In the genomic region with DNA sequence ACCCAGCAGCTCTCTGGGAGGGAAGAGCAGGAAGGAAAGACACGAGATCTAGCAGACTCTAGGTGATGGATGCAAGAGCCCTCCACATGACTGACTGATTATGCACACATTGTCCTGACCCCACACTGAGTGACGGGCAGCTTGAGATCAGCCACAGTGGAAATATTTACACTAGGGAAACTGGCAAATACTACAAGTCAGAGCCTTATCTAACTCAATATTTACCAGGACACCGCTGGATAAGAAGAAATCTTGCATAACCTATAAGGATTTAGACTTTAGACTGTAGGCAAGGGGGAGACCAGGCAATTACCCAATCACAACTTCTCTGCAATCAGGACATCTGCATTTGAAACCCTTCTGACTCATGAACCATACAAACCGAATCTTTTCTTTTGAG, we compare ENCODE assay signal across 24 mouse cellular contexts. TPM values are rescaled to one million over a fixed set of nuclear protein-coding genes. Genes with fewer than 3 reads are reported as not detected.
DNase-seq lines count a peak whose midpoint lies in the region; ATAC-seq and TF ChIP-seq lines count a peak whose summit lies in the region.
"Had no signal": no experiment of that assay in that cellular context is flagged by ENCODE, and none has a peak within 500 bp of the region (broad histone marks: within the 10 kb centered on the region; RNA-seq: fewer than 3 reads in every experiment).

No protein-coding gene starts in this region.

- H3K9ac ChIP-seq in lung, postnatal 0 days (replicated peaks; ENCODE audit: low read depth) = no peak overlapping the region
- H3K9ac ChIP-seq in intestine, postnatal 0 days (ENCODE audit: low read depth, low read length) = no peak overlapping the region
- H3K9ac ChIP-seq in liver, embryonic 15.5 days = no peak overlapping the region
- H3K9ac ChIP-seq: forebrain, embryonic 15.5 days; hindbrain, embryonic 13.5 days; midbrain, embryonic 13.5 days had no signal

- peak; percentile 28 for DNase-seq in lung, postnatal 0 days (ENCODE audit: low spot score)
- DNase-seq in lung, postnatal 4 days = no peak
- DNase-seq in yolk sac, embryonic 10.5 days (ENCODE audit: low spot score) = peak; percentile 73
- no peak for DNase-seq in urinary bladder, adult 18-20 months (ENCODE audit: low spot score in 2 of 2)
- no peak for DNase-seq in kidney, postnatal 25 days
- DNase-seq: adrenal gland, adult 8-10 months; cerebellum, adult 9-10 months; gastrocnemius, postnatal 25 days; heart, postnatal 14 days; kidney, adult 11 months; left cerebral cortex, postnatal 4 days; lung, adult 18-20 months; spleen, adult 18-20 months had no signal

- TF ChIP-seq EP300 in lung, postnatal 0 days (IDR thresholded peaks at IDR 0.05) = no peak

- no peak overlapping the region for H3K4me2 ChIP-seq in lung, postnatal 0 days (replicated peaks; ENCODE audit: low read depth, low read length)
- H3K4me2 ChIP-seq in intestine, postnatal 0 days (replicated peaks; ENCODE audit: low read depth) = no peak overlapping the region
- H3K4me2 ChIP-seq in liver, embryonic 15.5 days = no peak overlapping the region
- H3K4me2 ChIP-seq: forebrain, embryonic 15.5 days; heart, embryonic 11.5 days; hindbrain, embryonic 13.5 days; midbrain, embryonic 13.5 days had no signal

- TF ChIP-seq CTCF in lung, postnatal 0 days (IDR thresholded peaks at IDR 0.05) = no peak
- no peak for TF ChIP-seq CTCF in intestine, postnatal 0 days (IDR thresholded peaks at IDR 0.05; ENCODE audit: low read depth)

- H3K36me3 ChIP-seq in lung, postnatal 0 days (ENCODE audit: insufficient read depth, low read length) = no peaks in the 10 kb centered on the region
- no peaks in the 10 kb centered on the region for H3K36me3 ChIP-seq in intestine, postnatal 0 days (ENCODE audit: control insufficient read depth, insufficient read depth)
- no peaks in the 10 kb centered on the region for H3K36me3 ChIP-seq in liver, embryonic 15.5 days (replicated peaks)
- H3K36me3 ChIP-seq: forebrain, embryonic 15.5 days; hindbrain, embryonic 13.5 days; midbrain, embryonic 13.5 days had no signal

- peak; percentile 52 for ATAC-seq in lung, postnatal 0 days
- peak; percentile 91 for ATAC-seq in intestine, postnatal 0 days
- peak; percentile 92 for ATAC-seq in liver, embryonic 15.5 days (ENCODE audit: insufficient read depth)
- ATAC-seq in cerebellum, adult (ENCODE audit: insufficient number of reproducible peaks, low FRiP score, low TSS enrichment) = no peak
- ATAC-seq: forebrain, embryonic 15.5 days; midbrain, embryonic 13.5 days had no signal

- WGBS in lung, postnatal 0 days = 24% methylated on average over 4 of the region's 4 CpGs
- 21% methylated on average over 4 of the region's 4 CpGs for WGBS in intestine, postnatal 0 days
- 39% methylated on average over 4 of the region's 4 CpGs for WGBS in liver, embryonic 15.5 days (ENCODE audit: insufficient replicate concordance)

- H3K9me3 ChIP-seq in lung, postnatal 0 days (ENCODE audit: low read length) = no peaks in the 10 kb centered on the region
- H3K9me3 ChIP-seq in intestine, postnatal 0 days (ENCODE audit: control insufficient read depth) = no peaks in the 10 kb centered on the region
- no peaks in the 10 kb centered on the region for H3K9me3 ChIP-seq in liver, embryonic 15.5 days (replicated peaks)
- H3K9me3 ChIP-seq: forebrain, embryonic 15.5 days; hindbrain, embryonic 13.5 days had no signal

- H3K27me3 ChIP-seq in lung, postnatal 0 days (replicated peaks; ENCODE audit: insufficient read depth, low read length) = no peaks in the 10 kb centered on the region
- H3K27me3 ChIP-seq in intestine, postnatal 0 days (replicated peaks; ENCODE audit: control insufficient read depth, insufficient read depth, low read length) = no peaks in the 10 kb centered on the region
- H3K27me3 ChIP-seq in liver, embryonic 15.5 days = no peaks in the 10 kb centered on the region
- H3K27me3 ChIP-seq: forebrain, embryonic 15.5 days had no signal

- H3K27ac ChIP-seq in lung, postnatal 0 days (ENCODE audit: low read length) = no peak overlapping the region
- H3K27ac ChIP-seq in intestine, postnatal 0 days (ENCODE audit: low read depth, low read length) = no peak overlapping the region
- no peak overlapping the region for H3K27ac ChIP-seq in liver, embryonic 15.5 days (replicated peaks)
- H3K27ac ChIP-seq: forebrain, embryonic 15.5 days; hindbrain, embryonic 13.5 days; kidney, postnatal 0 days; layer of hippocampus, adult 2 months; midbrain, embryonic 13.5 days had no signal

- no peaks in the 10 kb centered on the region for H3K4me1 ChIP-seq in lung, postnatal 0 days (ENCODE audit: insufficient read depth, low read depth, low read length)
- H3K4me1 ChIP-seq in intestine, postnatal 0 days (replicated peaks; ENCODE audit: control insufficient read depth, insufficient read depth, low read length) = 0 out of 2 replicates have a peak, but pooled peaks cover 4% of the 10 kb centered on the region
- H3K4me1 ChIP-seq in liver, embryonic 15.5 days (replicated peaks) = no peaks in the 10 kb centered on the region
- H3K4me1 ChIP-seq: hindbrain, embryonic 13.5 days had no signal

- no peak overlapping the region for H3K4me3 ChIP-seq in lung, postnatal 0 days (ENCODE audit: low read depth, low read length)
- no peak overlapping the region for H3K4me3 ChIP-seq in intestine, postnatal 0 days (ENCODE audit: low read depth, low read length)
- H3K4me3 ChIP-seq in liver, embryonic 15.5 days (replicated peaks) = no peak overlapping the region
- H3K4me3 ChIP-seq: forebrain, embryonic 15.5 days; hindbrain, embryonic 13.5 days; layer of hippocampus, adult 2 months; midbrain, embryonic 13.5 days; myocyte had no signal

RNA-seq across cellular contexts. Expression of gene 1700113H08Rik, which starts 6.1 kb away (rescaled TPM):
- polyA plus RNA-seq in lung, postnatal 0 days (2015; fragmentation: Nextera tagmentation; extraction: Ambion mirVana) = not detected in 2 replicates
- 0.20 and 0.22 TPM in 2 replicates for polyA plus RNA-seq in intestine, postnatal 0 days (2015; fragmentation: Nextera tagmentation; extraction: Ambion mirVana)
- not detected in 2 replicates for polyA plus RNA-seq in liver, embryonic 15.5 days (2015; fragmentation: Nextera tagmentation; extraction: Ambion mirVana)
- polyA plus RNA-seq: kidney, postnatal 0 days; myocyte; thymus, postnatal 0 days had no signal

RNA-seq across cellular contexts. Expression of gene Stab2, which starts 43.9 kb away (rescaled TPM):
- 0.11 and 0.24 TPM in 2 replicates for polyA plus RNA-seq in lung, postnatal 0 days (2015; fragmentation: Nextera tagmentation; extraction: Ambion mirVana)
- 0.66 and 1.1 TPM in 2 replicates for polyA plus RNA-seq in intestine, postnatal 0 days (2015; fragmentation: Nextera tagmentation; extraction: Ambion mirVana)
- polyA plus RNA-seq in liver, embryonic 15.5 days (2015; fragmentation: Nextera tagmentation; extraction: Ambion mirVana) = 19.5 and 21.8 TPM in 2 replicates

Comparison
In these comparisons a context has a peak if more than half of its experiments do, and no peak if none do; other contexts are left out.
1. DNase-seq: peak in lung, postnatal 0 days (single experiment) and yolk sac, embryonic 10.5 days (single experiment); none in lung, postnatal 4 days (0 of 2), urinary bladder, adult 18-20 months (0 of 2) and kidney, postnatal 25 days (0 of 2).